Mouse (Mus musculus) forebrain, embryonic 10.5 days (tissue): ENCODE data around the gene Dgcr2. TPM values are rescaled to one million over a fixed set of nuclear protein-coding genes. Genes with fewer than 3 reads are reported as not detected.

ENCODE experiments used
- DNase-seq: peaks from one replicate; pipeline ENCODE4 v3.0.0-alpha.2; 2017; ENCODE audit warnings: low spot score; ENCODE audit errors: extremely low spot score
- H3K27ac ChIP-seq: fragments of 300-500 bp; sonication (generic); 2 replicates; pipeline ENCODE4 v1.5.1; 2016; ENCODE audit warnings: mild to moderate bottlenecking
- H3K27me3 ChIP-seq: fragments of 300-500 bp; sonication (generic); 2 replicates; pipeline ENCODE4 v1.6.1; 2016; ENCODE audit warnings: mild to moderate bottlenecking; ENCODE audit not compliant: poor library complexity, severe bottlenecking
- H3K36me3 ChIP-seq: fragments of 300-500 bp; sonication (generic); replicated peaks from 2 replicates; pipeline ENCODE4 v1.6.1; 2016; ENCODE audit warnings: mild to moderate bottlenecking, moderate library complexity
- H3K4me1 ChIP-seq: fragments of 300-500 bp; sonication (generic); 2 replicates; pipeline ENCODE4 v1.6.1; 2016
- H3K4me3 ChIP-seq: fragments of 300-500 bp; sonication (generic); 2 replicates; pipeline ENCODE4 v1.5.1; 2016; ENCODE audit warnings: mild to moderate bottlenecking, moderate library complexity
- H3K9me3 ChIP-seq: fragments of 300-500 bp; sonication (generic); 2 replicates; pipeline ENCODE4 v1.6.1; 2016; ENCODE audit warnings: mild to moderate bottlenecking, moderate library complexity
- WGBS: fragments of 180-500 bp; shearing (Covaris S2); methylation state at CpG from one replicate; pipeline ENCODE4 v1.1.7; 2016; 5-methylcytosine and 5-hydroxymethylcytosine counted together
- polyA plus RNA-seq: library from polyadenylated mRNA; unstranded; fragments of >200 nt; fragmentation: Nextera tagmentation; extraction: Ambion mirVana; gene quantifications from 2 replicates; pipeline ENCODE4 v1.2.1, GENCODE M21; 2016

Dgcr2 gene
- polyA plus RNA-seq, result 104 and 106 TPM in 2 replicates

DNA sequence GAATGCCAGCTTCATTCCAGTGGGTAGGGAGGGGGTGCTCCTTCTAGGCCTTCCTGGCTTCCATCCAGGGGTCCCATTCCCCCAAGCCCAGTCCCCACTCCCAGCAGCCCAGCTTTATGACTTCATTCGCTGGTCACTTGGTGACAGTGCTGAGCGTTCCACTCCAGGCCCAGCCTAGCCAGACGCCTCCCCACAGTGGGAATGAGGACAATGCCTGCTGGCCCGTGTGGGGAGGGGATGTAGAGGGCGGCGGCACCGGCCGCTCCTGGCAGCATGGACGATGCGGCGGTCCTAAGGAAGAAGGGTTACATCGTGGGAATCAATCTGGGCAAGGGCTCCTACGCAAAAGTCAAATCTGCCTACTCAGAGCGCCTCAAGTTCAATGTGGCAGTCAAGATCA is at the start of gene Dgcr2, which contains the start of gene Tssk2:
TSS of gene Dgcr2 (minus strand) at position 101 of the 400 bp plus-strand sequence.
TSS of gene Tssk2 (plus strand) at position 176 of the 400 bp plus-strand sequence.
- H3K36me3 ChIP-seq, result peaks cover 56% of the 10 kb centered on the region
- 92% methylated on average over 14 of the region's 14 CpGs for WGBS

DNA sequence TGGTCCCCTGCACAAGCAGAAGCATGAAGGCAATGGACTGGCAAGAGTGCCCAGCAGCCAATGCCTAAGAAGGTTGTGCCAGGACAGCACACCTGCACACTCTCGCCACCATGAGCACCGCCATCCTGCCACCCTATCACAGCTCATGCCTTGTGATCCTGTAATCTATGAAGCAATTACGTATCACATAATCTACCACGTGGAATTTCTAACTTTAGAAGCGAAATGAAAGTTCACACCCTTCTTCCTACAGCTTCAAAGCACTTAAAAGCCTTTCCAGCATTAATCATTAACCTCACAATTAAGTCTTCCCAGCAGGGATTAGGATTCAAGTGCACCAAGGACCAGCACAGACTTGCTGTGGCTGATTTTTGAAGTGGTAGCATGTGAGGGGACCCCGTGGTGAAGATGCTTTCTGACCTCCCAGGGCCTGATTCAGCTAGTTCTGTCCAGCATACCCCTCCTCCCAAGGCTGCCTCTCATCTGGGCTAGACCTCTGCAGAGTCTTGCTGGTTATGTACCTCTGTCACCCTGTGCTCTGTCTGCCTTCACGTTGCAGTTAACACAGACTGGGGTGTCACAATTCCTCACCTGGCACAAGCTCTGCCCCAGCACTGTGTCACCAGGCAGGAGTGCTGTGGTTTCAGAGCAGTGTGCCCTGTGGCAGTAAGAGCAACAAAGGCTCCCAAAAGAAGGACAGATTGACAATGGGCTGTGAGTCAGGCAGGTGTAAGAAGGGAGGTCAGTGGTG is 46.9 kb upstream of the Dgcr2 start:
- Histone ChIP-seq H3K9me3 (no peaks in the 10 kb centered on the region), H3K27me3 (no peaks in the 10 kb centered on the region), H3K4me3 (no peak overlapping the region), H3K4me1 (peaks cover 22% of the 10 kb centered on the region), H3K36me3 (no peaks in the 10 kb centered on the region), H3K27ac (no peak overlapping the region)
- DNase-seq, result no peak
- 63% methylated on average over 7 of the region's 7 CpGs for WGBS

More for the DNA sequence above, at the start of gene Dgcr2, which contains the start of gene Tssk2:
- DNase-seq, result no peak
- no peak within 1 kb of the TSS for H3K27ac ChIP-seq
- H3K4me1 ChIP-seq, result no peaks in the 10 kb centered on the region
- no peaks in the 10 kb centered on the region for H3K9me3 ChIP-seq
- H3K27me3 ChIP-seq, result no peaks in the 10 kb centered on the region
- H3K4me3 ChIP-seq, result no peak within 1 kb of the TSS

DNA sequence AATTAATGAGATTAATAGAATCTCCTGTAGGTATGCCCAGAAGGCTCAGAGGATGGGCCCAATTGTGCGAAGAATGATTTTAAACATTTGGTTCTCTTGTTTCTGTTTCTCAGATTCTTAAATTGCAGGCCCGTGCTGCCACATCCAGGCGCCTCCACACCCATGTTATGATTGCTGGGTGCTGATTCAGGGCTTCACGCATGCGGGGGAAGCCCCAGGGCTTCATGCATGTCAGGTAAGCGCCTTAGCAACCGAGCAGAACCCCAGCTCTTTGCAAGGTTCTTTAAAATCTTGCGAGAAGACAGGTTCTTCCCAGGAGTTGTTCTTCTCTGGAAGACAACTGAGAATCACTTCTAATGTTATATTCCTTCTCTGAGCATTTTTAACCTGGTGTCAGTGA is 45.1 kb upstream of the Dgcr2 start:
- no peak for DNase-seq
- peaks cover 14% of the 10 kb centered on the region; the same call in 1 of the 2 replicates for H3K4me1 ChIP-seq
- 68% methylated on average over 8 of the region's 8 CpGs for WGBS
- no peaks in the 10 kb centered on the region for H3K36me3 ChIP-seq
- no peaks in the 10 kb centered on the region for H3K27me3 ChIP-seq
- H3K4me3 ChIP-seq, result no peak overlapping the region
- H3K9me3 ChIP-seq, result no peaks in the 10 kb centered on the region
- H3K27ac ChIP-seq, result no peak overlapping the region

DNA sequence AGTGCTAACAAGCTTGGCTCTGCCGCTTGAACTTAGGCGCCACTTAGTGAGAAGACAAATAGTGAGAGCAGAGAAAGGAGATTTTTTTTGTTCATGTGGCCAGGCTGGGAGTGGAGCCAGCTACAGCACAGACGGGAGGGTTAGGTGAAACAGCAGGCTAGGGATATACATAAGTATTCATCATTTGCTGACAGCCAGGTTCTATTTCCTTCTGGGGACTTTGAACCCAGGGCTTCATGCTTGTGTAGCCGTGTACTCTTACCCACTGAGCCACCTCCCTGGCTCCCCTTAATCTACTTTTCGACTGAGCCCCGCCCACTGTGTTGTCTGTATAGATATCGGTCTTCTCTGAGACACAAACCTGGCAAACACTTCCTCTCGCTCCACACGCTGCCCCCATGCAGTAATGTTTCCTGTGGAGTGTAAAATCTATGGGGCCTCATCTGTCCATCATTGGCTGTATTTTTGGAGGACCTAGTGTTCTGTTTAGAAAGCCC is 40.9 kb upstream of the Dgcr2 start:
- H3K27me3 ChIP-seq, result peaks cover 29% of the 10 kb centered on the region
- WGBS, result 66% methylated on average over 9 of the region's 9 CpGs
- no peaks in the 10 kb centered on the region for H3K9me3 ChIP-seq
- H3K36me3 ChIP-seq, result no peaks in the 10 kb centered on the region
- no peak for DNase-seq
- no peak overlapping the region for H3K4me3 ChIP-seq
- H3K27ac ChIP-seq, result no peak overlapping the region
- H3K4me1 ChIP-seq, result peaks cover 8% of the 10 kb centered on the region; the same call in 1 of the 2 replicates

DNA sequence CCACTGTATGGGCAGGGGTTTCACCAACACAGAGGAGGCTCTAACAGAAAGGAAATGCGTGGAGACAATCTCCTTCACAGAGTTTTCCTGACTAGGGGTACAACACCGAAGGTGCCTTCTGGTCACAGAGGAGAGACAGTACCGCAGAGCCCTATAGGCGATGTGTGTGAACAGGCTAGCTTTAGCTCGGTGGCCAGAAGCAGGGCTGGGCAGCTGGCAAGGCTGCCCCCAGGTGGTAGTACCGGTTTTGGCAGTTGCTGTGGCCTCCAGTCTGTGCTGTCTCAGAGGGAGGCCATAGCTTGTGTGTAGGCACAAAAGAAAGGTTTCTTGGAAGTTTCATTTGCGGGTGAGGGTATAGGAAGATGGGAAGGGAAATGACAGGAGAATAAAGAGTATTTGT is 40.5 kb upstream of the Dgcr2 start:
- Histone ChIP-seq H3K9me3 (no peaks in the 10 kb centered on the region), H3K36me3 (no peaks in the 10 kb centered on the region), H3K4me3 (no peak overlapping the region), H3K4me1 (peaks cover 8% of the 10 kb centered on the region; the same call in 1 of the 2 replicates), H3K27me3 (peaks cover 34% of the 10 kb centered on the region), H3K27ac (no peak overlapping the region)
- peak; percentile 60 for DNase-seq
- WGBS, result 9% methylated on average over 7 of the region's 7 CpGs

DNA sequence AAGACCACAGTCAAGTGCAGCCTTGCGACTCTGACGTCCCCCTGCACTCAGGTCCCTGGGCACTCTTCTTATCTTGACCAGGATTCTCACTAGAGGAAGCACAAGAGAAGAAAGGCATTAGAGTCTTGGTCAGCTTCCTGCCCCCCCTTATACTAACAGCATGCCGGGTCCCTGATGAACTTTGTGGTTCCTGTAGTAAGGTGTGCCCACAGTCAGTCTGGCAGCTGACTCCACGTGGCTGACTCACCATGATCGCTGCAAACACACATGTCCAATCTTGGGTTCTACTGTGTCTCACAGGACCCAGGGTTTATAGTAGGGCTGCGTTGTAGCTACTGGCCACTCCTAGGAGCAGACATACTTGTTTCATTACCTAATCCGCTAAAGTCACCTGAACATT is 39.8 kb upstream of the Dgcr2 start:
- Histone ChIP-seq H3K36me3 (no peaks in the 10 kb centered on the region), H3K4me1 (peaks cover 8% of the 10 kb centered on the region; the same call in 1 of the 2 replicates), H3K27me3 (peaks cover 35% of the 10 kb centered on the region), H3K27ac (no peak overlapping the region), H3K9me3 (no peaks in the 10 kb centered on the region), H3K4me3 (no peak overlapping the region)
- WGBS, result 85% methylated on average over 7 of the region's 7 CpGs
- DNase-seq, result no peak

DNA sequence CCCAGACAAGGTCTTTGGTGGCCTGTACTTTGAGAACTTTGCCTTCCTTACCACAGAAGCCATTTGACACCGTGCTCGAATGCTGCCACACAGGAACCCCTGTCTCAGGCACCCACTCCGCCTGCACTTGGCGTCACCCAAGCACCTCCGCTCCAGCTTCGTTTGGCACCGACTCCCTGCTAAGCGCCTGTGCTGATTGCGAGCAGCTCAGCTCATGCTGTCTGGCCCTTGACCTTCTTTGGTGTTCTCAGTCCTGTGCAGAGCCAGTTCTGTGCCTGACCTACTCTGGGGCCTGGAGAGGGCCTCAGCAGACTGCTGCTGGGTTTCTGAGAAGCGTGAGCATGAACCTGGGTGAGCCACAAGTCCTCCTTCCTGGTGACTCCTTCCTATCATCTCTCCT is 38.4 kb upstream of the Dgcr2 start:
- Histone ChIP-seq H3K9me3 (no peaks in the 10 kb centered on the region), H3K36me3 (no peaks in the 10 kb centered on the region), H3K27ac (no peak overlapping the region), H3K27me3 (peaks cover 38% of the 10 kb centered on the region), H3K4me3 (no peak overlapping the region), H3K4me1 (peaks cover 8% of the 10 kb centered on the region; the same call in 1 of the 2 replicates)
- no peak for DNase-seq
- 88% methylated on average over 10 of the region's 10 CpGs for WGBS

DNA sequence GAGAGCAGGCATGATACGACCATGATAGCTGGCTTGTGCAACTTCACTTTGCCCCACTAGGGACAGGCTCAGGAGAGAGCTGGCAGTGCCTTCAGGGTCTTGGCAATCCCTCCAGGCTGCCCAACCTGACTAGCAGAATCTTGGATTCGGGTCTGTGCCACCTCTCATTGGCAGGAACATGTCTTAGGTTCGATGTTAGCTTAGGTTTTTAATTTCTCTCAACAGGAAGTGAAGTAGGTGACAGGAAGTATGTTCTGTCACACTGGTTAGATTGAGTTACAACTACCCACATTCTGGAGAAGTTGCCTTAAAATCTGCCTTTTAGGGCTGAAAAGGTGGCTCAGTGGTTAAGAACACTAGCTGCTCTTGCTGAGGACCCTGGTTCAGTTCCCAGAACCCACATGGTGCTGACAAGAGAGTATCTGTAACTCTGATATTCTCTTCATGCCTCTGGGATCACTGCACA is 36.1 kb upstream of the Dgcr2 start:
- H3K27ac ChIP-seq, result no peak overlapping the region
- H3K36me3 ChIP-seq, result no peaks in the 10 kb centered on the region
- DNase-seq, result no peak
- H3K4me1 ChIP-seq, result peaks cover 11% of the 10 kb centered on the region
- H3K27me3 ChIP-seq, result peaks cover 61% of the 10 kb centered on the region
- 69% methylated on average over 3 of the region's 3 CpGs for WGBS
- H3K9me3 ChIP-seq, result no peaks in the 10 kb centered on the region
- no peak overlapping the region for H3K4me3 ChIP-seq

DNA sequence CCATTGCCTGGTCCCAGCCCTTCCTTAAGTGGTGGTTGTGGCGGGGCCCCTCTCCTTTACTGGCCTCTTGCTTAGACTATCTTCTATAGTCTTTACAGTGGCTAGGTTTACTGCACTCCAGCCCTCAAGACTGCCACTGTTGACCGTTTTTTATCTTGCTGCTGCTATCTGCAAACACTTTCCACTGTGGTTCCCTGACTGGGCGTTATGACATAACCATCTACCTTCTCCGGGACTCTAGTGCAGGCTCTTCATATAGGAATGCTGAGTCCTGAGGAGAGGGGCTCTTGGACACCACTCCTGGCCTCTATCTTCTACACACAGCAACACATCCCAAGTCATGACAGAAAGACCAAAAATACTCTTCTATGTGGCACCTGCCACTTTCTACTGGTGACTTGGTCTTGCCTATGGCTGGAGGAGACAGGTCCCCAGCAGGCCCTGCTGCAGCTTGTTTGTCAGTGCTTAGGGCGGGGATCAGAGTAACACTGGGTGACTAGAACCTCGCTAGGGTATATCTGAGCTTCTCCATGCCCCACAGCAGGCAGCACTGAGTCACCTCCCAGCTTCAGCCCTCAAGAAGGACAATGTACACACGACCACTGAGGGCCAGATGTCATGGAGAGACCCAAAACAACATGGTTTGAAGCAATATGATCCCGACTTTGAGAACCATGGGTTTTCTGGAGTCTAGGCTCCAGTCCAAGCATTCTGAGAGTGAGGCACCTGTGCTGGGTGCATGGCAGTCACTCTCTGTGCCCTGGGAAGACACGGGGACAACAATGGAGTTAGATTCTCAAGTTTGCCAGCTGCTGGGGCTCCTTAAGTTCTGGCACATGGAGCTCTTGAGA is 35.5 kb upstream of the Dgcr2 start:
- no peak overlapping the region for H3K27ac ChIP-seq
- H3K4me3 ChIP-seq, result no peak overlapping the region
- DNase-seq, result no peak
- H3K27me3 ChIP-seq, result peaks cover 64% of the 10 kb centered on the region
- H3K9me3 ChIP-seq, result no peaks in the 10 kb centered on the region
- no peaks in the 10 kb centered on the region for H3K36me3 ChIP-seq
- 73% methylated on average over 9 of the region's 9 CpGs for WGBS
- H3K4me1 ChIP-seq, result peaks cover 12% of the 10 kb centered on the region

DNA sequence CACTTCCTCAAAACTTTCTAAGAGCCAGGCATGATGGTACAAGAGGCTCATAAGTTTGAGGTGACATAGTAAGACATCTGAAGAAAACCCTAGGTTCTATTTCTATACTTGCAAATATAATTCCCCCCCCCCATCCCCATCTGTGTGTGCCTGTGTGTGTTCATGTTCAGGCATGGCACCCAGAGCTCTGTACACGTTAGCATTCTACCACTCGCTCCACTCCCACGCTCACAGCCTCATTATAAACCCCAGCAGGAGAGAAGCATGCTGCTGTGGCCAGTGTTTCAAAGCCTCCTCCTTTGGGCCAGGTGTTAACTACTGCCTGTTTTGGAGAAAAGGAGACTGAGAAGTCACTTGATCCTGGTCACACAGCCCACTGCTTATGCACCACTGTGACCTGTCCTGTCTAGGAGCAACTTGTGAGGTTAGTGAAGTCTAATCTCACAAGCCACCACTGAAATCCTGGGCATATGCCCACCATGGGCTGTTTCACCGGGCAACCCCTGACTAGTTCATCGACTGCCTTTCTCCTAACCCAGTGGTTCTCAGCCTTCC is 33.6 kb upstream of the Dgcr2 start:
- H3K27me3 ChIP-seq, result peaks cover 52% of the 10 kb centered on the region
- no peak for DNase-seq
- no peaks in the 10 kb centered on the region for H3K9me3 ChIP-seq
- H3K36me3 ChIP-seq, result no peaks in the 10 kb centered on the region
- no peak overlapping the region for H3K27ac ChIP-seq
- 72% methylated on average over 5 of the region's 5 CpGs for WGBS
- H3K4me3 ChIP-seq, result no peak overlapping the region
- peaks cover 26% of the 10 kb centered on the region for H3K4me1 ChIP-seq

DNA sequence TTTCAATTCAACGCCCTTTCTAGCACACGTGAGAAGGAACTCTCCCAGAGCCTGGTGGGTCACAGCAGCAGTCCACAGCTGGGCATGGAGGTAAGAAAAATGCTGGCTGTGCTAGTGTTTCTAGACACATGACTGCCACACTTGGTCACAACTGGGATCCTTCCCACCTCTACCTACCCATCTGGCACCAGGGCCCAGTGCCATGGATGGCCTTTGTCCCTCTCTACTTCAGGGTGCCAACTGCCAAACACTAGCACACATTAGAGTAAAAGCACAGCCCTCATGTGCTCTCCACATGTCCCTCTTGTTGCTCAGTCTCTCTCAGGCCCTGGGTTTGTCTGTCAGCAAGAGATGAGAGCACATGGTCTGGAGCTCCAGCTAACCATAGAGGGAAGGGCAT is 31.3 kb upstream of the Dgcr2 start:
- 54% methylated on average over 2 of the region's 2 CpGs for WGBS
- Histone ChIP-seq H3K27me3 (peaks cover 52% of the 10 kb centered on the region), H3K36me3 (peaks cover 22% of the 10 kb centered on the region), H3K4me1 (peaks cover 39% of the 10 kb centered on the region), H3K4me3 (no peak overlapping the region), H3K9me3 (no peaks in the 10 kb centered on the region), H3K27ac (no peak overlapping the region)
- no peak for DNase-seq

DNA sequence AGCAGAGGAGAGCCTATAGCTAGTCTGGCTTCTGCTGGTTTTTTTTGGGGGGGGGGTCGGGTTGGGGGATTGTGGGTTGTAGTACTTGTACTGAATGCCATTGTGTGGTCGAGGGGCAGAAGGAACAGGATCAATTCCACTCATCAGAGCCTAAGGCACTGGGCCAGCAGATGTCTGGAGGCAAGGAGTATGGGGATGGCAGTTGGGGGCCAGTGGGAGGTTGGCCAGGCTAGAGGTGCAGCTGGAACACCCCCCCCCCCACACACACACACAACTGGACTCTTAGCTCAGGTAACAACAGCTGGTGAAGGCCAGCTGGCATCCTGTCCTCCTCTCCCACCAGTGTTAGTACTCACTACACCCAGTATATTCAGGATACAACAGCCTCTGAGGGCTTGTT is 30.8 kb upstream of the Dgcr2 start:
- H3K4me1 ChIP-seq, result peaks cover 39% of the 10 kb centered on the region
- H3K27ac ChIP-seq, result peak overlapping the region; percentile 91
- no peak for DNase-seq
- peaks cover 26% of the 10 kb centered on the region for H3K36me3 ChIP-seq
- peak overlapping the region; percentile 92 for H3K4me3 ChIP-seq
- WGBS, result 11% methylated on average over 2 of the region's 2 CpGs
- H3K27me3 ChIP-seq, result peaks cover 50% of the 10 kb centered on the region
- H3K9me3 ChIP-seq, result no peaks in the 10 kb centered on the region
